Mouse (Mus musculus): ENCODE data around the gene Sptbn4. TPM values are rescaled to one million over a fixed set of nuclear protein-coding genes. Genes with fewer than 3 reads are reported as not detected.
"Not testable (repeated sequence)": the region's sequence is repeated elsewhere in the genome, so short reads cannot be mapped to it uniquely, and the experiment has no call there.

Gene Sptbn4
- 0.20 and 0.57 TPM in 2 replicates for polyA plus RNA-seq (2014; fragmentation: Nextera tagmentation; extraction: Ambion mirVana)

GRCm38 (mm10) chr7:27447419-27448286 lies at the start of gene Sptbn4, which contains the start of gene Blvrb:
TSS of gene Sptbn4 (minus strand) at chr7:27447686.
TSS of gene Blvrb (plus strand) at chr7:27447978.
- Histone ChIP-seq H3K27me3 (ENCODE audit: control insufficient read depth, insufficient read depth, low read length) (peaks cover 18% of the 10 kb centered on the region), H3K4me2 (replicated peaks; ENCODE audit: low read depth, low read length) (peak within 1 kb of the TSS; percentile 84), H3K36me3 (ENCODE audit: control insufficient read depth, insufficient read depth, low read length) (no peaks in the 10 kb centered on the region), H3K4me1 (replicated peaks; ENCODE audit: control insufficient read depth, insufficient read depth, low read length) (no peaks in the 10 kb centered on the region; the same call in none of the 2 replicates), H3K9me3 (ENCODE audit: control insufficient read depth, low read length) (no peaks in the 10 kb centered on the region), H3K4me3 (ENCODE audit: low read depth, low read length) (peak within 1 kb of the TSS; percentile 45), H3K9ac (ENCODE audit: low read depth, low read length) (peak within 1 kb of the TSS; percentile 70), H3K27ac (ENCODE audit: low read depth, low read length) (no peak within 1 kb of the TSS)
- peak; percentile 99 for DNase-seq (ENCODE audit: low spot score)
- ATAC-seq (ENCODE audit: low FRiP score): peak; percentile 95
- under 1% methylated on average over 53 of the region's 54 CpGs for WGBS

GRCm38 (mm10) chr7:27494659-27495367 lies 47.3 kb upstream of the Sptbn4 start:
- not testable (repeated sequence) for H3K4me3 ChIP-seq (ENCODE audit: low read depth, low read length); H3K4me1 ChIP-seq (replicated peaks; ENCODE audit: control insufficient read depth, insufficient read depth, low read length); ATAC-seq (ENCODE audit: low FRiP score); DNase-seq (ENCODE audit: low spot score); H3K9ac ChIP-seq (ENCODE audit: low read depth, low read length); H3K9me3 ChIP-seq (ENCODE audit: control insufficient read depth, low read length); H3K27me3 ChIP-seq (ENCODE audit: control insufficient read depth, insufficient read depth, low read length); H3K36me3 ChIP-seq (ENCODE audit: control insufficient read depth, insufficient read depth, low read length); H3K4me2 ChIP-seq (replicated peaks; ENCODE audit: low read depth, low read length); H3K27ac ChIP-seq (ENCODE audit: low read depth, low read length)
- WGBS: 92% methylated on average over 8 of the region's 9 CpGs

GRCm38 (mm10) chr7:27493450-27493849 lies 46.0 kb upstream of the Sptbn4 start:
- WGBS: 90% methylated on average over 5 of the region's 5 CpGs
- Histone ChIP-seq H3K4me1 (replicated peaks; ENCODE audit: control insufficient read depth, insufficient read depth, low read length) (no peaks in the 10 kb centered on the region), H3K27ac (ENCODE audit: low read depth, low read length) (no peak overlapping the region), H3K9ac (ENCODE audit: low read depth, low read length) (no peak overlapping the region), H3K9me3 (ENCODE audit: control insufficient read depth, low read length) (no peaks in the 10 kb centered on the region), H3K4me2 (replicated peaks; ENCODE audit: low read depth, low read length) (no peak overlapping the region), H3K4me3 (ENCODE audit: low read depth, low read length) (no peak overlapping the region), H3K27me3 (ENCODE audit: control insufficient read depth, insufficient read depth, low read length) (no peaks in the 10 kb centered on the region), H3K36me3 (ENCODE audit: control insufficient read depth, insufficient read depth, low read length) (no peaks in the 10 kb centered on the region)
- no peak for ATAC-seq (ENCODE audit: low FRiP score)
- DNase-seq (ENCODE audit: low spot score): no peak

- ATAC-seq (ENCODE audit: low FRiP score) (no peak), DNase-seq (ENCODE audit: low spot score) (no peak)
- no peak overlapping the region for H3K27ac ChIP-seq (ENCODE audit: low read depth, low read length)
- H3K9ac ChIP-seq (ENCODE audit: low read depth, low read length): no peak overlapping the region
- no peak overlapping the region for H3K4me2 ChIP-seq (replicated peaks; ENCODE audit: low read depth, low read length)
- H3K4me3 ChIP-seq (ENCODE audit: low read depth, low read length): no peak overlapping the region
- H3K9me3 ChIP-seq (ENCODE audit: control insufficient read depth, low read length): no peaks in the 10 kb centered on the region
- no peaks in the 10 kb centered on the region for H3K4me1 ChIP-seq (replicated peaks; ENCODE audit: control insufficient read depth, insufficient read depth, low read length)
- WGBS: 82% methylated on average over 3 of the region's 3 CpGs
- H3K36me3 ChIP-seq (ENCODE audit: control insufficient read depth, insufficient read depth, low read length): no peaks in the 10 kb centered on the region
- no peaks in the 10 kb centered on the region for H3K27me3 ChIP-seq (ENCODE audit: control insufficient read depth, insufficient read depth, low read length)
These were observed 45.5 kb upstream of the Sptbn4 start for GRCm38 (mm10) chr7:27493022-27493421.

- 76% methylated on average over 7 of the region's 7 CpGs for WGBS
- ATAC-seq (ENCODE audit: low FRiP score) (no peak), DNase-seq (ENCODE audit: low spot score) (no peak)
- Histone ChIP-seq H3K4me1 (replicated peaks; ENCODE audit: control insufficient read depth, insufficient read depth, low read length) (no peaks in the 10 kb centered on the region), H3K27me3 (ENCODE audit: control insufficient read depth, insufficient read depth, low read length) (no peaks in the 10 kb centered on the region), H3K27ac (ENCODE audit: low read depth, low read length) (no peak overlapping the region), H3K36me3 (ENCODE audit: control insufficient read depth, insufficient read depth, low read length) (no peaks in the 10 kb centered on the region), H3K4me3 (ENCODE audit: low read depth, low read length) (no peak overlapping the region), H3K9ac (ENCODE audit: low read depth, low read length) (no peak overlapping the region), H3K9me3 (ENCODE audit: control insufficient read depth, low read length) (no peaks in the 10 kb centered on the region), H3K4me2 (replicated peaks; ENCODE audit: low read depth, low read length) (no peak overlapping the region)
These were observed 44.4 kb upstream of the Sptbn4 start for GRCm38 (mm10) chr7:27491856-27492255.

- Histone ChIP-seq H3K9ac (ENCODE audit: low read depth, low read length) (peak overlapping the region; percentile 19), H3K27me3 (ENCODE audit: control insufficient read depth, insufficient read depth, low read length) (no peaks in the 10 kb centered on the region), H3K4me3 (ENCODE audit: low read depth, low read length) (peak overlapping the region; percentile 29), H3K9me3 (ENCODE audit: control insufficient read depth, low read length) (no peaks in the 10 kb centered on the region), H3K27ac (ENCODE audit: low read depth, low read length) (no peak overlapping the region), H3K4me2 (replicated peaks; ENCODE audit: low read depth, low read length) (peak overlapping the region; percentile 50), H3K4me1 (replicated peaks; ENCODE audit: control insufficient read depth, insufficient read depth, low read length) (no peaks in the 10 kb centered on the region), H3K36me3 (ENCODE audit: control insufficient read depth, insufficient read depth, low read length) (no peaks in the 10 kb centered on the region)
- peak; percentile 81 for DNase-seq (ENCODE audit: low spot score)
- WGBS: under 1% methylated on average over 26 of the region's 33 CpGs
- ATAC-seq (ENCODE audit: low FRiP score): peak; percentile 43
These were observed 43.2 kb upstream of the Sptbn4 start for GRCm38 (mm10) chr7:27490543-27491329.

- no peak for DNase-seq (ENCODE audit: low spot score)
- Histone ChIP-seq H3K4me1 (replicated peaks; ENCODE audit: control insufficient read depth, insufficient read depth, low read length) (no peaks in the 10 kb centered on the region), H3K27ac (ENCODE audit: low read depth, low read length) (no peak overlapping the region), H3K9ac (ENCODE audit: low read depth, low read length) (peak overlapping the region; percentile 19), H3K9me3 (ENCODE audit: control insufficient read depth, low read length) (no peaks in the 10 kb centered on the region), H3K27me3 (ENCODE audit: control insufficient read depth, insufficient read depth, low read length) (no peaks in the 10 kb centered on the region), H3K36me3 (ENCODE audit: control insufficient read depth, insufficient read depth, low read length) (no peaks in the 10 kb centered on the region), H3K4me3 (ENCODE audit: low read depth, low read length) (peak overlapping the region; percentile 29), H3K4me2 (replicated peaks; ENCODE audit: low read depth, low read length) (peak overlapping the region; percentile 50)
- 41% methylated on average over 4 of the region's 4 CpGs for WGBS
- ATAC-seq (ENCODE audit: low FRiP score): no peak
These were observed 42.7 kb upstream of the Sptbn4 start for GRCm38 (mm10) chr7:27490227-27490542.

- DNase-seq (ENCODE audit: low spot score) (no peak), ATAC-seq (ENCODE audit: low FRiP score) (no peak)
- H3K4me2 ChIP-seq (replicated peaks; ENCODE audit: low read depth, low read length): no peak overlapping the region
- H3K9ac ChIP-seq (ENCODE audit: low read depth, low read length): no peak overlapping the region
- no peak overlapping the region for H3K4me3 ChIP-seq (ENCODE audit: low read depth, low read length)
- H3K27ac ChIP-seq (ENCODE audit: low read depth, low read length): no peak overlapping the region
- no peaks in the 10 kb centered on the region for H3K36me3 ChIP-seq (ENCODE audit: control insufficient read depth, insufficient read depth, low read length)
- WGBS: 91% methylated on average over 25 of the region's 25 CpGs
- no peaks in the 10 kb centered on the region for H3K4me1 ChIP-seq (replicated peaks; ENCODE audit: control insufficient read depth, insufficient read depth, low read length)
- H3K9me3 ChIP-seq (ENCODE audit: control insufficient read depth, low read length): no peaks in the 10 kb centered on the region
- no peaks in the 10 kb centered on the region for H3K27me3 ChIP-seq (ENCODE audit: control insufficient read depth, insufficient read depth, low read length)
These were observed 41.9 kb upstream of the Sptbn4 start for GRCm38 (mm10) chr7:27489270-27489869.
